Mouse (Mus musculus): ENCODE results near the gene Cbln3.

The Cbln3 gene

DNA sequence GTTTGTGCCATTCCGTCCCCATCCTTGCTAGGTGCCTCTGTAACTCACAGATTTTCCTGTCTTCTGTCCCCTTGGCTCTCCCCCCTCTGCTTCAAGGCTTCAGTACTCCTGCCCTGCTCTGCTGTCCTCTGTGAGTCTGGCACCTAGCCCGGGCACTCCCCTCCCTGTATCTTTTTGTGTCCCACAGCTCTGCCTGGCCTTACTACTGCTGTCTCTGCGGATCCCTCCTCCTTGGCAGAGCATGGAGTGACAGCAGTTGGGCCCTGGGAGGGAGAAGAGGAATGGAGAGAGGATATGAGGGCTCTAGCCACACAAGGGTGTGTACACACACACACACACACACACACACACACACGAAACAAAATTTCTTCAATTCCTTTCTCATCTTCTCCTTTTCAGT, at the start of gene Cbln3:
Gene Cbln3, minus strand, starts transcription at position 227 of the 400 bp plus-strand sequence.
- peak in 1 of 2 experiments; percentile 76 for DNase-seq (ENCODE audit: low spot score in 2 of 2)

DNA sequence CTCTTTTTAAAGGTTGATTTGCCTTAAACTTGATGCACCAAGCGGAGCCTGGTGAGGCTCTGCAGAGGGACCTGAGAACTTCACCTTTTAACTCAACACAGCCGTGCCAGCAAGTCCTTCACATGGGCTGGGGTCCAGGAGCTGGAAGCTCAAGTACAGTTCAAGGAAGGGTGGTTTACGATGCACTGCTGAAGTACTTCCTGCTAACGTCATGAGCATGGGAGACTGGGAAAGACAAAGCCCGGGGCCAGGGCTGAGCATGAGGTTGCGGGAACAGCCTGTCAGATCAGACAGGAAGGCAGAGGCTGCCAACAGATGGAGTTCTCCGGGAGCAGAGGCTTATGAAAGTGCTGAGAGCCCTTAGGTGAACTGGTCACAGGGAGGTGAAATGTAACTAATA, 49.4 kb upstream of the Cbln3 start:
- DNase-seq (ENCODE audit: low spot score in 2 of 2), result no peak

DNA sequence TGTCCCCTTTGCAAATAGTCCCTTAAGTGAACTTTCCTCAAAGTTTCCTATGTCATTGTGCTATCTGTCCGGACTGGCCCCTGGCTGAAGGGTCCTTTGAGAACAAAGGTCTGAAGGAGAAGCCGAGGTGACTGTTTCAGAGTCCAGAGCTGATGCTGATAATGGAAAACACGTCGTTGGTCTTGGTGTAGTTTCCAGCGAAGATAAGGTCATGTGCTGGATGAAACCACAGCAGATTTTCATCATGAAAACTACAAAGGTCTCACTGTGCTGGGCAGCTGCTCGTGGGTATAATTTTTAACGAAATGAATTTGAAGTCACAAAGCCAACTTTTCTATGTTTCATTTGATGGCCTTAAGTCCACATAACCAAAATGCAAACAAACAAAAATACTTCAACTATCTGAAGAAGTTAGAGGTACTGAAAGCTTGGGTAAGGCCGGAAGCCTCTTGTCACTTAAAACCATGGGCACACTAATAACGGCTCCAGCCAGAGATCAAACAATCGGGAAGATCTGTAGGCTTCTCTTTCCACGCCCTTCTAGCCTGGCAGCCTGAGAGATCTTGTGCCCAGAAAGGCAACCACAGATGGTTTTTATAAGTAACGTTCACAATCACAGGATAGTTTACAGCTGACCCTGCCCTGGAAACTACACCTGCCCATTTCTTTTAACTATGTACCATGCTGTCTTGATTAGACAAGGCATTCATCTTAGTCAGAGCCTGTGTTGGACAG, 45.2 kb upstream of the Cbln3 start:
- no peak for DNase-seq (ENCODE audit: low spot score in 2 of 2)

DNA sequence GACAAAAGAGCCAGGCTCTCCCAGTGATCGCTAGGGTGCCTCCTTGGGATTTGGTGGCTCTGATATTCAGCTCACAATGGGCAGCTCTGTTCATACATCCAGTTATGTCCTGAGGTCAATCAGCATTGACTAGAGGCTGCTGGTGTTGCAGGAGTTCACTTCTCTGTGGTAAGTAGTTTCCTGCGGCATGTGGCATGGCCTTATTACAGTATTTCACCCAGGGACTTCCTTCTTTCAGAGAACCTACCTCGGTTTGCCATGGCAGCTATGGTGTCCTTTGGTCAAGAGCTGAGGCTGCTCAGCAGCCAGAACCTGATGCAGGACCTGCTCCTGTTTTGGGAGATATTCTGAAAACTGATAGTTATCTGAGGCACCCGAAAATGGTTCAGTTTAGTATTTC, 42.7 kb upstream of the Cbln3 start:
- no peak for DNase-seq (ENCODE audit: low spot score in 2 of 2)

DNA sequence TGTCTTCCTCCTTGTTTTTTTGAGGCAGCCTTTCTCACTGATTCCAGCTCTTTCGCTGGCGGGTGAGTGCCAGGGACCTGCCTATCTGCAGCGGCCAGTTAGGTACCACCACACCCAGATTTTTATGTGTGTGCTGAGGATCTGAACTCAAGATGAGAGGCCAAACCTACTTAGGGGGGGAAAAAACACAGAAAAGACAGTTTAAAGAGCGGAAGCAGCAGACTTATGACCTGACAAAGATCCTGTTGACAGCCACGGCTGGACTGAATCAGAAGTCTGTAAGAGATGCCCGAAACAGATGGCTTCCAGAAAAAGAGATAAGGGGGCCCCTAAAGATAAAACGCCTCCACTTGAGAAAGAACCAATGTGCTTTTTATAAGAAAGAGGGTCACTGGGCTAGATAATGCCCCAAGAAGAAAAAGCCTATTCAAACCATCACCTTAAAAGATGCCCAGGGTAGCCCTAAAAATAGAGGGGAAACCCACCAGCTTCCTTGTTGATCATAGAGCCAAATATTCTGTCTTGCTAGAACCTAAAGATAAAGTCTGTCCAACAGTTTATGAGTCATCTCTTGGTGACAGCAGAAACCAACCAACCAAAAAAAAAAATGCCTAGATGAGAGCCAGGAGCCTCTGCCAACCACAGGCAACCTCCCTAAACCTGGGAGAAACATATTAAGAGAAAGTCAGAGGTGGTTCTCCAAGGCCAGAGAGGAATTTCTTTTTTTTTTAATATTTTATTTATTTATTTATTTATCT, 38.5 kb upstream of the Cbln3 start:
- no peak for DNase-seq (ENCODE audit: low spot score in 2 of 2)

DNA sequence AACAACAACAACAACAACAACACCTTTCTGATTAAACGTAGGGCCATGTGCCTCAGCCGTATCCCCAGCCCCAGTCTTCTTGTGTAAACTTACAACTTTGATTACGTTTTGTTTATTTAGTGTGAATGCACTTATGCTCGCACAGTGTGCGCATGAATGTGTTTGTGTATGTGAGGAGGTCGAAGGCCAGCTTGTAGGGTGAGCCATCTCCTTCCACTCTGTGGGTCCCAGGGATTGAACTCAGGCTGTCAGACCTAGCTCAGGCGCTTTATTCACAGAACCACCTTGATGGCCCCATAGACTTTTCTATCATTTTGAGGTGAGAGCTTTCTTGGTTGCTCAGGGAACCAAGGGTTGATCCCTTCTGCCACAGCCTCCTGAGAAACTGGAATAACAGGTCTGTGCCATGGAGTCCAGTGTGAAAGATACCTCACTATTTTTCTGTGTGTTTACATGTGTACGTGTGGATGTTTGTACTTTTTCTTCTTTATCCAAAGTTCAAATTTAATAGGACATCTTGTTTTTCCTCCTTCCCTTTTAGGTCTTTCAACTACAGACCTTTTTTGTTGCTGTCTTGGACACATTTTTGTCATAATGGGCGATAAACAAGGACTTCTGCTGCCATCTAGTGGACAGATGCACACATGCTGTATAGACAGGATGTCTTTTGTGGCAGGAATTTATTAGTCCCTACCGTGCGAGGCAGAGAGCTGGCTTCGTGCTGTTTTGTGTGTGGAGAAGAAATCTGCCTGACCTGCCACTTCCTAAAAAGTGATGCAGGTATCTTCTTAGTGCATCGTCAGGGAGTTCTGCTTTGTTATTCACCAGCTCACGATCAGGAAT, 34.3 kb upstream of the Cbln3 start:
- DNase-seq (ENCODE audit: low spot score in 2 of 2), result peak in 1 of 2 experiments; percentile 70

DNA sequence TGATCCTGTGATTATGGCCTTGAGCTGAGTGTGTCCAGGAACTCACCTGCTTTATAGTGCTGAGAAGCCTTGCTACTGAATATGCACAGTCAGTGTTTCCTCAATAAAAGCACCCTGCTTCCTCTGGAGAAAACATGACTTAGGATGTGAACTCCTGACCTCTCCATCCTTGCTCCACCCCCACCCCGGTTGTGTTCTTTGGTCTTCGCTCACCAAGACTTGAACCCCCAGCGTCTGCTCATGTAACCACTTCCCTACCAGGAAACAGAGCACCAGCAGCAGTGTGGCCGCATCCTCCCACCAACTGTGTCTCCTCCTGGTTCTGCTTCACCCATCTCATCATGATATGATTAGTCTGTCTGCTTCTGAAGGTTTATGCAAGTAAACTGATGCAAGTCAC, 29.2 kb upstream of the Cbln3 start:
- no peak for DNase-seq (ENCODE audit: low spot score in 2 of 2)

DNA sequence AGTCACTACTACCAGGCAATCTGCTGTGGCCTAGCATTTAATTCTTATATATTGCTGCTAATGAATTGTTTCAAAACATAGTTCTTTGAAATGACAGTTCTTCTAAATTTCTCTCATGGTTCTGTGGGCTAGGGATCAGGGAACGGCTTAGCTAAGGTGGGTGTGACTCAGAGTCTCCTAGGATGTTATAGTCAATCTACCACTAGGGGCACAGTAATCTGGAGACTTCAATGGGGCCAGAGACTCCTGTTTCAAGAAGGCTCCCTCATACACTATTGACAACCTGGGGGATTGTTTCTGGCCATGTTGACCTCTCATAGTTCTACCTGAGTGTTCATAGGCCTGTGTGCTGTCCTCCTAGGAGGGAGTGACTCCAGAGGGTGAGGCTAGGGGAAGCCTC, 21.3 kb upstream of the Cbln3 start:
- DNase-seq (ENCODE audit: low spot score in 2 of 2), result no peak

DNA sequence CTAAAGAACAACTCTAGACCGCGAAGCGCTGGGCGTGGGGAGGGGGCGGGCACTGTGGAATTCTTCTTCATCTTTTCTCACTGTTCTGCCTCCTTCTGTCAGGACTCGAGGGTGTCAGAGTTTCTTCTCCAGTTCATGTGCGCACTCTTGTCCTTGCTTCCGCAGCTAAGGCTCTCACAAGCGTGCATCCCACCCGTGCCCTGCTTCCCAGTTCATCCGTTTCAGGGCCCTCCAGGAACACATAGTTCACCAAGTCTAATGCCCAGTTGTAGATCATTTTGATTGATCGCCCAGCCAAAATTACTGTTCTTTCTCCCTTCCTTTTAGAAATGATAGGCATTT, 16.2 kb upstream of the Cbln3 start:
- DNase-seq (ENCODE audit: low spot score in 2 of 2), result no peak

DNA sequence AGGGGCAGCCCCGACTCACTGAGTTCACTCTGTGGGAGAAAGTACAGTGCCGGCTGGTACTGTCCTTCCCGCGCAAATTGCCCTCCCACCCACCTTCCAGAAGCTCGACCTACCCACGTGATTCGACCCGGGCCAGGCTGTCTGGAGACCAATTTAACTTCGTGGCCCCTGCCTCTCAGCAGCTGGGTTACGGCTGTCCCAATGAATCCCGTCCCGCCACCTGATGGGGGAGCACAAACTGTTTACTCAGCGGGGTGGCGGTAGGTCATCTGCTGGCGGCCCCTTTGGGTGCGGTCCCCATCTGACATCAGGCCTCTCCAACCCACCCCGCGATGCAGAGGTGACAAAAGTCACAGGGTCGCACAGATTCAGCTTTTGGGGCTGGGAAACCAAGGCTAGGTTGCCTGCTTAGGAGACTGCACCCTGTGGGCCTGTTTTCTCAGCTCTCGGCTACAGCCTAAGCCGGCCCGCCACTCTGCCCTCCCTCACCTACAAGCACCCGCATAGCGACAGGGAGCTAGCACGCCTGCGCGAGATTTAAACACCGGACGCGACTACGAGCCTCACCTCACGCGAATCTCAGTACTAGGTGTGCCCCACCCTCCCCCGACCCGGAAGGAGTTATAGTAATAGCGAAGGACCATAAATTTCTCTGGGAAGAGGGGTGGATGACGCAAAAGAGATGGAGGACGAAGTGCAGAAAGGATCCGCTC, 15.7 kb upstream of the Cbln3 start, which contains the start of gene Sdr39u1:
Gene Sdr39u1, minus strand, starts transcription at position 593 of the 713 bp plus-strand sequence.
- peak; percentile 59 to 82 for DNase-seq (ENCODE audit: low spot score in 2 of 2)

DNA sequence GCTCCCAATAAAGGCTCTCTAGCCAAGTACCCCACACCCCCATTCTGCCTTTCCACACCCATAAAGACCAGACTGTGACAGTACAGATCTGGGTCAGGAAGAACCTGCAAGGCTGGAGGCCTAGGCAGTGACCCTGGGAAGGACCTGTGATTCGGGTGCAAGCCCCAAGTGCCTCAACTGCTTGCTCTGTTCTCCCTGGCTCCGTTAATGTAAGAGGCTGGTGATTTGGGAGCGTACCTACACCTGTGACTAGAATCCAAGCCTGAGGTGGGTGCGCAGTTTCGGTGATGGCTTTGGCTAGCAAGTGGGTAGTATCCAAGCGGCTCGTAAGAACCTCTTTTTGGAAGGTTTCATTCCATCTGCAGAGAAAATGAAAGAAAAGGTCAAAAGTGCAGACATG, 14.8 kb upstream of the Cbln3 start:
- DNase-seq (ENCODE audit: low spot score in 2 of 2), result no peak

DNA sequence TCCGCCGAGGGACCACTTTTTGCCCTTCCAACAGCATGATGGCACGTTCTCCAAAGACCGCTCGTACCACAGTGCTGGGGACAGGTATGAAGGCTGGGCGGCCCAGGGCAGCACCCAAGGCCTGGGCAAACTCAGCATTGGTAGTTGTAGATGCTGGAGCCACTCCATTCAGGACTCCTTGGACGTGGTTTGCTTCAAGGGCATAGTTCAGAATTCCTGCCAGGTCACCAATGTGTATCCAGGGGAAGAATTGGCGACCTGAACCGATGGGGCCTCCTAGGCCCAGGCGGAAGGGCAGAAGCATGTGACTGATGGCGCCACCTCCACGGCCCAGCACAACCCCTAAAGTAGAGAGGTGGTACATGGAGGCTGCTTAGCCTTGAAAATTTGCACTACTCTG, 13.5 kb upstream of the Cbln3 start:
- DNase-seq (ENCODE audit: low spot score in 2 of 2), result no peak

DNA sequence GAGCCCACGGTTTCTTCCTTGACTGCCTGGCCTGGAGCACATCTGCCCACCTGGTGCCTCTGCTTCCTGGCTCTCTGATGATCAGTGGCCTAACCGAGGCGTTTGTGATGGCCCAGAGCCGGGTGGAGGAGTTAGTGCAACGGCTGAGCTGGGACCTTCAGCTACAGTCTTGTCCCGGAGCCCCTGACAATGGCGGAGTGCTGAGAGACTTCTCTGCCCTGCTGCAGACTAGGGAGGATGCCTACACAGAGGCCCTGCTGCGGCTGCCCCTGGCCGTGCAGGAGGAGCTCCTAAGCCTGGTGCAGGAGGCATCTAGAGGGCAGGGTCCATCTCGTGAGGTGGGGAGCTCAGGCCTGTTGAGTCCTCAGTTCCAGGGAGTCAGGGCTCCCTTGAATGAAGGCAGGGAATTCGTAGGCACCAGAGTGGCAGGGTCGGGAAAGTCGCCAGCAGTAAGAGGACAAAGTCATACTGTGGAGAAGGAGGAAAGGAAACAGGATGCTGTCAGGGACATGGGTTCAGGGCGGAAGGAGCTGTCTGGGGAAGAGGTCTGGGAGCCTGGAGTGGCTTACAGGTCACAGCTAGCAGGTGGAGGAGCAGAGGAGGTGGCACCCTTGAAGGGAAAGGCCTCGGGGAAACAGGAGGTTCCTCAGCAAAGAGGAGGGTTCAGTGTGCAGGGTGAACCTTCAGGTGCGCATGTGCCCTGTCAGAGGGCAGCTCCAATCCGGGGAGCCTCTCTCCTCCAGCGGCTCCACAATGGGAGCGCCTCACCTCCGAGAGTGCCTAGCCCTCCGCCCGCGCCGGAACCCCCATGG, 2.6 kb upstream of the Cbln3 start:
- no peak for DNase-seq (ENCODE audit: low spot score in 2 of 2)

DNA sequence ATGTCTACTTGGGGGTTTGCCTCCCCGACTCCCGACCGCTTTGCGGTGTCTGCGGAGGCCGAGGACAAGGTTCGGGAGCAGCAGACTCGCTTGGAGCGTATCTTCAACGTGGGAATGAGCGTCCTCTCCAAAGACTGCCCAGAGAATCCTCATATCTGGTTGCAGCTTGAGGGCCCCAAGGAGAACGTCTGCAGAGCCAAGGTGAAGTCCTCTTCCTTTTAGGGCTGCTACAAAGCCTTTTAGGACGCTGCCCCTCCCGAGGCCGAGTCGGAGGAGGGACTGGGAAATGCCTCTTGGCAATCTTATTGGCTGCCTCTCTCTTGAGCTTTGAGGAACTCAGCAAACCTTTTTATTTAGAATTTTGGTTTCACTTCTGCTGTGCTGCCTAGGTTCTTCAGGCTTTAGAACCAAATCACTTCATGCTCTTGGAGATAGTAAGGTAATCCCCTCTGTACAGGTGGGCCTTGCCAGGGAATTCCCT, 1.6 kb upstream of the Cbln3 start:
- no peak for DNase-seq (ENCODE audit: low spot score in 2 of 2)

DNA sequence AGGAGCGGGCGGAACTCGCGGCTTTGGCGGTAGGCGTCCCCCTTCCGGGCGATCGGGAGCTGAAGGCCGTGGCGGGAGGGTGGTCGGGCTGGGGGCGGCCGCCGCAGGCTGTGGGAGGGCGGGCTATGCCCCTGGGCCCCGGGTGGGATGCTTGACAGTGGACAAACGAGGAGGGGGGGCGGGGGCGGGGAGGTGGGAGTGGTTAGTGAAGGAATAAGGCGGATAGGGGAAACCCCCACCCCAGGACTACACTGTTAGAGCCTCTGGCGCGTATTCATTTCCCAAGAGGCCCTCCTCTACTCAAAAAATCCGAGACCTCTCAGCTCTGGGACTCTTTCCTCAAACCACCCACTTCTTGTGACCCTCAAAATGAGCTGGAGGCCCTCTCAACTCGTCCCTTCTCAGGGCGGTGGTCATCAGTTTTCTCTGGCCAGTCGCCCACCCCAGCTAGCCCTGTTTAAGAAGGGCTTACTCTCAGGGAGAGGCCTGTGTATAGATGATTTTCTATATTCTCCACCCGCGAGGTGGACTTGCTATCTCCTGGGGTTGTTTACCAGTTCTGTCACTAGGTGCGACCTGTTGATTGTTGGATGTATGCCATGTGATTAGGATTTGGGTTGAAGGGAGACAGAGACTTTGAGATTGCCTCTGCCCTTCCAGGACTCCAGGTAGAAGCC, 1.1 kb upstream of the Cbln3 start:
- DNase-seq (ENCODE audit: low spot score in 2 of 2), result no peak

DNA sequence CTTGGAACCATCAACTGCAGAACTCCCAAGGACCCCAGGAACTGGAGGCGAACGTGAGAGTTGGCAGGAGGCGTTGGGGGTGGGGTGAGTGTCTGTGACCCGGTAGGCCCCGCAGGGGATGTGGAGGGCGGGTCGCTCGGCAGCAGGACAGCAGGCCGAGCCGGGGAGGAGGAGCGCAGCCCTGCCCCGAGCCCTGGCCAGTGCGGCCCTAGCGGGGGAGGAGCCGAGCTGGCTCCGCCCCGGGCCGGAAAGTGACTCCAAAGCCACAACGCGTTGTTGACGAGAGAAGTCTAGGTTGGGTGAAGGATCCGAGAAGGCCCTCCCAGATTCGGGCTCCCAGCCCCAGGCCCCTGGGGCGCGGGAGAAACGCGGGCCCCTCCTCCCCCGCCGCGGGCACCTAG, 521 bp upstream of the Cbln3 start, which contains the start of gene Khnyn:
Gene Khnyn, plus strand, starts transcription at position 235 of the 401 bp plus-strand sequence.
- peak; percentile 57 to 83 for DNase-seq (ENCODE audit: low spot score in 2 of 2)

DNA sequence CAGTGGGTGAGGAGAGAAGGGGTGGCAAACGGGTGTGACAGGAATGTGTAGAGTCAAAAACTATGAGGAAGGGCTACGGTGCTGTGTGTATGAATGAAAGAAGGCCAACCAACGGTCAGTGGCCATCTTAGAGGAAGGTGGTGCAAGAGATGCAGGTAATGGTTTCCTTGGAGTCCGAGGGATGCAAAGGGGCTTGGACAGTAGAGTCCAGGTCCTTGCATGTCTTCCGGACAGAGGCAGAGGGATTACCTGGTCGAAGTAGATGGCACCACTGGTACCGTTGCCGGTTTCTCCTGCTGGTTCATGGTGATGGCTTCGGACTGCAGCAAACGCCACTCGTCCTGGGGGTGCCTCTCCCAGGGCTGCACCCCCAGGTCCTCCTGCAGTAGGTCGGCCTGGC, 529 bp downstream of the Cbln3 start:
- no peak for DNase-seq (ENCODE audit: low spot score in 2 of 2)

DNA sequence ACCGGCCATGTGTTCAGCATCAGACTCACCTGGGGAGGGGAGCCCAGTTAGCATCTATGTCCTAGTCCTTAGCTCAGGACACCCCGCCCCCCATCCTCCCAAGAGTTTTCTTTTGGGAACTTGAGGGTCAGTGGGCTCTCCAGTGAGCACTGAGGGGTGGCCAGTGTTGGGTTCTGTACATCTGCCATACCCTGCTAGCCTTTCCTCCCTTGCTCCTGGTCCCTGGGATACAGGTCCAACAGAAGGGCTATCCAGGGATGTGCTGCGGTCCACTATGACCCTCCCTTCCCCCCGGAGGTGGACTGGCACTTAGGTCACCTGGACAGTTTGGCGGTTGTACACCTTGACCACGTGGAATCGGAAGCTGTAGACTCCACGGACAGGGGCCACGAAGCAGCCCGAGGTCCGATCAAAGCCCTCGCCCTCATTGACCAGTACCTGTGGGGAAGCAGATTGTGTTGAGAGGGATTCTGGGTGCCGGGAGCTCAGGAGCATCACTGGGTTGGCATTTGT, 987 bp downstream of the Cbln3 start:
- DNase-seq (ENCODE audit: low spot score in 2 of 2), result no peak

DNA sequence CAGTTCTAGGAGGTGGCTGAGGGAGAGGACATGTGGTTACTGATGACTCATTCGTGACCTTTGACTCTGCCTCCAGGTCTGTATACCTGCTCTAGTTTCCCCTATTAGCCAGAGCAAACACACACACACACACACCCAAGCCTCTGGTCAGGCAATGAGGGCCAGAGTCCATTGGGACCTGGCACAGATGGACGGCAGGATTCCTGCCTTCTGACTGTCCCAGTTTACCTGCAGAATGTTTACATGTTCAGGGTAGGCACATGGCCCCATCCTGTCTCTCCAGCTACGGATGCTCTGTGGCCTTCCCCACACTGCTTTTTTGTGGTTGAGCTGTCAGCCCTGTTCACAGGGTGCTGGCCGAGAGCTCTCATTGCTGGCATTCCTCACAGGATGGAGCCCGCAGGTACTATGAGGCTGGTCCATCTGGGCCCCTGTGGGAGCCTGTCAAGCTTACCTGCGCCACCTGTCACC, 2.0 kb downstream of the Cbln3 start:
- no peak for DNase-seq (ENCODE audit: low spot score in 2 of 2)

DNA sequence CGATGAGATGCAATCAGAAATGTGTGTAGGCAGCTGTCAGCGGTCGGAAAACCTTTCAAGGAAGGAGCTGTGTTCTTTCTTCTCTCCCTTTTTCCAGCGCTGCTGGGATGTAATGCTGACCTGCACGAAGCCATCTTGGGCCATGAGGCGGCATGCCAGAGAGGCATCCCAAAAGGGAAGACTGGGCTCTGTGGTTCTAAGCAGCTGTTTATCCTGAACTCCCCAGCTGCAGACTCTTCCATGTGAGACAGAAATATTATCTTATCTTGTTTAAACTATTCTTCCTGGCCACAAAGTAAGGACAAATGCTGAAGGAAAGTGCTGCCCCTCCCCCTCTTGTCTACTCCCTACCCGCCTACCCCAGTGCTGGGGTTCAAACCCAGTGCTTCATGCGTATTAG, 3.2 kb downstream of the Cbln3 start:
- no peak for DNase-seq (ENCODE audit: low spot score in 2 of 2)
